Mouse (Mus musculus) brown adipose tissue, adult 24 weeks (tissue): ENCODE data around the gene Pip5k1c. TPM values are rescaled to one million over a fixed set of nuclear protein-coding genes. Genes with fewer than 3 reads are reported as not detected.

ENCODE experiments used
- H3K27ac ChIP-seq: fragments of 200-500 bp; replicated peaks from 2 replicates; pipeline ENCODE4 v1.5.1; 2012; ENCODE audit warnings: low read depth, mild to moderate bottlenecking, low read length
- H3K4me1 ChIP-seq: fragments of 200-500 bp; 2 replicates; pipeline ENCODE4 v1.6.1; 2012; ENCODE audit warnings: low read length, mixed read lengths; ENCODE audit not compliant: control insufficient read depth, insufficient read depth, insufficient read length
- H3K4me3 ChIP-seq: fragments of 200-500 bp; 2 replicates; pipeline ENCODE4 v1.5.1; 2012; ENCODE audit warnings: low read depth, mild to moderate bottlenecking, low read length, moderate library complexity; ENCODE audit not compliant: insufficient read depth
- polyA plus RNA-seq: library from polyadenylated mRNA; stranded (reverse); fragments of >200 nt; gene quantifications from 2 replicates; pipeline ENCODE4 v1.2.4, GENCODE M21; 2012; ENCODE audit not compliant: missing spikeins, insufficient read depth, insufficient read length

The Pip5k1c gene
- polyA plus RNA-seq, 1 experiment = 12.4 TPM

DNA sequence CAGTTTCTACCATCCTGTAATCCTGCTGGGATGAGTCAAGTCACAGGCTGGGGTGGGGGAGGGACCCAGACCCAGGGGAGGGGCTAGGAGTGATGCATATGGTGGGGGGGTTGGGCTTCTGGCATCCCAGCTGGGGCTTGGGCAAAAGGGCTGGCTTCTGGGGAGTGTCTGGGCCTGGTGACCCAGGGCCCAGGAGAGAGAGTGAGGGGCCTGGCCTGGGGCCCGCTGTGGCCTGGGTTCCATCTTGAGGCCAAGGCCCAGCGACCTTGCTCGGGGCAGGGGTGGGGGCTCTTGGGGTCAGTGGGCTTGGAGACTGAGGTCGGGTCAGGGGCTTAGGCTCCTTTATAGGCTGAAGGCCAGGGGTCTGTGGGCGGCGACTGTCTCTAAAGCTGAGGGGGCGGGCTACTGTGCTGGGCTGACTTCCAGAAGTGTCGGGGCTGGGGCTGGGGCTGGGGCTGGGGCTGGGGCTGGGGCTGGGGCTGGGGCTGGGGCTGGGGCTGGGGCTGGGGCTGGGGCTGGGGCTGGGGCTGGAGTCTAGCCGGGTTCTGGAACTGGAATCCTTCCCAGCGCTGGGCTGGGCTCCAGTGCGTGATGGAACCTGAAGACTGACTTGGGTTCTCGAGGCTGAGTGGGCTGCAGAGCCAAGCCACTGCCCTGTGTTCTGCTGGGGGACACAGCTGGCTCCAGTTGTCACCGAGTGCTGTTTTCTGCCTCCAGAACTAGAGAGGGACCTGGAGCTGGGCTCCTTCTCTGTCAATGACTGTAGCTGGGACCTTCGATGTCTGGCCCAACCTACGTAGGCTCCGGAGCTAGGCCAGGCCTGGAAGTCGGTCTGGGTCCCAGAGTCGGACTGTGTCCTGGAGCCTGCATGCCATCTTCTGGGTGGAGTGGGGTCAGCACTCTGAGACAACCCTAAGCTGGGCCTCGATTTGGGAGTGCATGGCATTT, 42.9 kb downstream of the Pip5k1c start:
- Histone ChIP-seq H3K4me1 (no peaks in the 10 kb centered on the region), H3K4me3 (no peak overlapping the region), H3K27ac (no peak overlapping the region)

DNA sequence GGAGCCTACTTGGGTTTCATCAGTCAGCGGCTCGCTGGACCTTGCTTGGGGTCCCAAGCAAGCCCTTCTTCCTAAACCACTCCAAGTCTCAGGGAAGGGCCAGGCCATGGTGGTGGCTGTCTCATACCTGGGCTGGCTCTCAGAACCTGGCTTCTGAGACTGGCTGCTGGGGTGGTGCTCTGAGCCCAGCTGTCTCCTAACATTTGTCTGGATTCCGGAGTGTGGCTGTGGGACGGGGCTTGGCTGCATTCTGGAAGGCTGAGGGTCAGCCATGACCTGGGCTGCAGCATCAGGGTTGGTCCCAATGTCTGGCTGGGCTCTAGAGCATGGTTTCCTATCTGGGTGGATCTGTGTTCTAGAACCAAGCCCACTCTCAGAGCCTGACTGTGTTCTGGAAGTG, 43.8 kb downstream of the Pip5k1c start:
- Histone ChIP-seq H3K4me1 (no peaks in the 10 kb centered on the region), H3K27ac (no peak overlapping the region), H3K4me3 (no peak overlapping the region)

DNA sequence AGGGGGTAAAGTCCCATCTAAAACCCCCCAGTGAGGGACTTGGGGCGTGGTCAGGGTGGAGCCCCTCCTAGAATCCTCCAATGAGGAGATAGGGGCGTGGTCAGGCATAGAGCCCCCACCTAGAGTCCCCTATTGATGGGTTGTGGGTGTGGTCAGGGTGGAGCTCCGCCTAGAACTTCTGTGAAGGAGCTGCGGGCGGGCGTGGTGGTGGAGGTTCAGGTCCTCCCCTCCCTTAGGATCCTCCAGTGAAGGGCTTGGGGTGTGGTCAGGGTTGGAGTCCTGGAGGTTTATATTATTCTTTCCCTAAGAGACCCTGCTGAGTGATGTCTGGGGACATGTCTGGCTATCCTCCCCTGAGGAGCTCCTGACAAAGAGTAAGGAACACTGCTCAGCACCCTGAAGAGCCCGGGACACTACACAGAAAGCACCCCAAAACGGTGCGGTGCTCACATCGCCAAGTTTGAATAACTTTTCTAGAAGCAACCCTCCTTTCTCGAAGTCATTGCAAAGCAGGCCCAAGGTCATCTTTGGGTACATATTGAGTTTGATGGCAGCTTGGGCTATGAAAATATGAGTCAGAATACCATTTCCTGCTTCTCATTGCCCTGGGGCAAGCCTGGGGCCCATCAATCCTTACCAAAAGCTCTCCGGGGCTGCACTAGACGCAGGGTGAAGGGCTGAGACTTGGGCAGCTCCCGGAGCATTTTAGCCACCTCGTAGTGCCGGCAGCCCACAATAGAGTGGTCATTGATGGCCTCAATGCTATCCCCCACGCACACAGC, 48.0 kb downstream of the Pip5k1c start:
- Histone ChIP-seq H3K27ac (no peak overlapping the region), H3K4me3 (no peak overlapping the region), H3K4me1 (no peaks in the 10 kb centered on the region)

DNA sequence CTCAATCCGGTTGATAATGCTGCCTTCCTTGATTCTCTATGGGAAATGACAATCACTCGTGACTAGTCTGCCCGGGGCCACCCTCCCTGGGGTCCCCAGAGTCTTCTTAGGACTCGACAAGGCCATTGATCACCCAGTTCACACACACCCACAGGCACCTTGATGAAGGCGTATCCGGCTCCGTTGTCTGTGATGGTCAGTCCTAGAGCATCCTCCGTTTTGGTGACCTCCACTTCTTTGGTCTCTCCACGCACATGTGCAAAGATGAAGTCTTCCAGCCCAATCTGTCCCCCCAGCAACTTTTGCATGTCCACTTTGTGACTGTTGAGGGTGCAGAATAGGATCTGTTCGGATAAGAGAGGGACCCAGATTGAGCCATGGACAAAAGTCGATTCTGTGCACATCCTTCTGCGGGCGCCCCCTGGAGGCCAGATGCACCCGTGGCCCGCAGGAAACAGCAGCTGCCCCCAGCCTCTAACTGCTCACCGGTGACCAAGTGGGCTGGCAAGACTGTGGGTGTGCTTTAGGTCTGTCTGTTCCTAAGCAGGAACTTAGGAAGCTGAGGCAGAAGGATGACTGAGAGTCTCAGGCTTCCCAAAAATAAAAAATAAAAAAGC, 48.7 kb downstream of the Pip5k1c start:
- Histone ChIP-seq H3K27ac (no peak overlapping the region), H3K4me1 (no peaks in the 10 kb centered on the region), H3K4me3 (no peak overlapping the region)

DNA sequence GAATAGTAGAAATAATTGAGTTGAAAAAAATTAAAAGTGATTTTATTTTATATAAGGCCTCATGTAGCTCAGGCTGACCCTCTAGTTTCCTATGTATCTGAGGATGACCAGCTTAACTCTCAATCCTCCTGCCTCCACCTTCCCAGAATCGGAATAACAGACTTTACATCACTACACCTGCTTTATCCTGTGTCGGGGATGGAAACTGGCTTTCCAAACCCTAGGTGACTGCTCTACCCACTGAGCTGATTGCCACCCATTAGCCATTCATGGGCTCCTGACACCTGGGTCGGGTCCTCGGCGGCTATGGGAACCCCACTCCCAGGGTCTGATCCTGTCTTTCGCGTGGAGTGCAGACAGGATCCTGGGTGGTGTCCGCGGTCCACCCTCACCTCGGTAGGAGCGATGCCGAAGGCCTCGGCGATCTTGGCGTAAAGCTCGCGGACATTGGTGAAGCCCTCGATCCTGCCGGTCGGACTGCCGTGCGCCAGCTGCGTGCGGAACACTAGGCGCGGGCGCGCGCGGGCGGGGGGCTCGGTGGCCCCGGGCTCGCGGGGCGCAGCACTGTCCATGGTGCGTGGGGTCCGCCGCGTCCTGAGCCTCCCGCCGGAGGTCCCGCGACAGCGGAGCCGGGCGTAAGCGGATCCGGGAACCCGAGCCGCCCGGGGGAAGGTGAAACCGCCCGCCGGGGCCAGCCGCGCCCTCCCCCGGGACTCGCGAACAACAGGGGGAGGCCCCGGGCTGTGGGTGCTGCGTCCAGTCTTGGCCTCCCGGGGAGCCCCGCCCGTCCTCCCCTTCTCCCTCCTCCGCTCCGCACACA, 50.1 kb downstream of the Pip5k1c start, which contains the start of gene Gipc3:
Gene Gipc3, minus strand, starts transcription at position 581 of the 820 bp plus-strand sequence.
- Histone ChIP-seq H3K4me3 (peak within 1 kb of the TSS; percentile 63), H3K27ac (no peak within 1 kb of the TSS), H3K4me1 (no peaks in the 10 kb centered on the region; the same call in 1 of the 2 replicates)

DNA sequence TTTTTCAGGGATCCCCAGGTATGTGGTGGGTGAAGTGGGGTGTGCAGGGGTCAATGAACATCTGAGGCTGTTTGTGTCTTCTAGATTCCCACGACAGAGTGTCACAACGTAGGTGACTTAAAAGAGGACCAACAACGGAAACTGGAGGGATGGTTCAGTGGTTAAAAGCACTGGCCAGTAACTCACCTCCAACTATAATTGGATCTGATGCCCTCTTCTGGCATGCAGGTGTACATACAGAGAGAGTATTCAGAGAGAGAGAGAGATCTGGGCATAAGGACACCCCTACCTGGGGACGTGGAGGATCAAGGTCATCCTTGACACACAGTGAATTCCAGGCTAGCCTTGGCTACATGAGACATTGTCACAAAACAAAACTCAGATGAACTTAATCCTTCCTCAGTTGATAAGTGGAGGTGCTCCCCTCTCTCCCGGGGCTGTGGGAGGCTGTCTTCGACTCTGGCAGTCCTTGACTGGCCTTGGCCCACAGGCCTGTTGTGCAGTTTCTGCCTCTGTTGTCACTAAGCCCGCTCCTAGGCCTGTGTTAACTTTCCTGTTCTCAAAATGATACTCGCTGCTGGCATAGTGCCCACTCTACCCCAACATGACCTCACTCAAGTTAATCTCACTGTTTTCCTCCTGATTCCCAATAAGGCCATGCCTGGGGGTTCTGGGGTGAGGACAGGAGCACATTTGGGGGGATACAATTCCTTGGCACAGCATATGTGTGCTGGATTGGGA, 51.8 kb downstream of the Pip5k1c start:
- no peak overlapping the region for H3K27ac ChIP-seq
- H3K4me1 ChIP-seq = peaks cover 2% of the 10 kb centered on the region; the same call in 1 of the 2 replicates
- no peak overlapping the region for H3K4me3 ChIP-seq

DNA sequence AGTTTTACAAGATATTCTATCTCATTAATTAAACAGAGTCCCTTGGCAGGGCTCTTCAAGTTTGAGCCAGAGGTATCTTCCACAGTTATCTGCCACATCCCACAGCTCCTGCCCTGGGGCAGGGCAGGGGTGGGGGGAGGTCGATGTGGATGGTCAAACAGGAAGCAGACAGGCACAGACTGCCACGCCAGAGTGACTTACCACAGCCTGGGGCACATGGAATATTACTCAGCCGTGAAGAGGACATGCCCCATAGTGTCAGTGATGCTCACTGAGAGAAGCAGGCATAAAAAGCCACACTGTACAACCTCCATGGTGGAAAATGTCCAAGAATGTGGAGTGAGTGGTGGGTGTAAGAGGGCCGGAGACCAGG, 52.4 kb downstream of the Pip5k1c start:
- Histone ChIP-seq H3K27ac (no peak overlapping the region), H3K4me3 (no peak overlapping the region), H3K4me1 (peaks cover 3% of the 10 kb centered on the region; the same call in 1 of the 2 replicates)

DNA sequence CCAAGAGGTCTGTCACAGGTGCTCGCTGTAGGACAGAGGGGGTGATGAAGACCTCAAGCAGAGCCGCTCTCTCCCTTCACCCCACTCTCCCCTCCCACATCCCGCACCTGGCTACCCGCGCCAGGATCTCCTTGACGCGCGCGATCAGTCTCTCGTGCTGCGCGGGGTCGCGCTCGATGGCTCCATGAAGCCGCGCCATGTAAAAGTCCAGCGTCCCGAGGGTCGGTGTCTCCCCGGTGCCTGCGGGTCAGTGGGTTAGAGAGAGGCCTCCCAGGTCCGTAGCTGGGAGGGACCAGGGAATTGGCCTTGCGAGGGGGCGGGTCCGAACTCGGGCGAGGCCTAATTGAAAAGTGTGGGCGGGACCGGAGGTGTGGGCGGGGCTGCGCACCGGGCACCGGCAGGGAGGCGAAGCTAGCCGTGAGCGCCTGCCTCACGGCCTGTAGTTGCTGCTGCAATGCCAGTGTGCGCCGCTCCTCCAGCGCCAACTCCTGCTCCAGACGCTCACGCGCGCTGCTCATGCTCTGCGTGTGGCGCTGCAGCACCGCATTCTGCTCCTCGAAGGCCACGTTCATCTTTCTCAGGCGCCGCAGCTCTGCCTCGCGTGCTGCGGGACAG, 53.8 kb downstream of the Pip5k1c start:
- Histone ChIP-seq H3K4me1 (peaks cover 3% of the 10 kb centered on the region; the same call in 1 of the 2 replicates), H3K27ac (no peak overlapping the region), H3K4me3 (peak overlapping the region; percentile 34)

DNA sequence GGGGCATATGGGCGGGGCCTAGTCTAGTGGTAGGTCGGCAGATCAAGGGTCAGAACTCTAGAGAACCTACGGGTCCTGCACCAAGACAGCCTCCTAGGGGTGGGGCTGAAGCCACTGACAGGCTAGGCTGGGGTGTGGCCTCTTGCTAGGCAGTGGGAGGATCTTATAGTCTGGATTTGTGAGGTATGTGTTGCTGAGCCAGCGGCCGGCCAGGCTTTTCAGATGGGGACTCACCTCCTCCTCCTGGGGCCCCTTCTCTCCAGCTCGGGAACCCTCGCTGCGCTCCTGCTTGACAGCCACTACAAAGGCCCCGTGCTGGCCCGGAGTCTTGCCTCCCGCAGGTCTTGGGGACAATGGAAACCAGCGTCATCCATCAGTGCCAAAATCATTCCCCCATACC, 56.4 kb downstream of the Pip5k1c start:
- Histone ChIP-seq H3K4me1 (peaks cover 3% of the 10 kb centered on the region; the same call in 1 of the 2 replicates), H3K27ac (no peak overlapping the region), H3K4me3 (peak overlapping the region; percentile 89)

DNA sequence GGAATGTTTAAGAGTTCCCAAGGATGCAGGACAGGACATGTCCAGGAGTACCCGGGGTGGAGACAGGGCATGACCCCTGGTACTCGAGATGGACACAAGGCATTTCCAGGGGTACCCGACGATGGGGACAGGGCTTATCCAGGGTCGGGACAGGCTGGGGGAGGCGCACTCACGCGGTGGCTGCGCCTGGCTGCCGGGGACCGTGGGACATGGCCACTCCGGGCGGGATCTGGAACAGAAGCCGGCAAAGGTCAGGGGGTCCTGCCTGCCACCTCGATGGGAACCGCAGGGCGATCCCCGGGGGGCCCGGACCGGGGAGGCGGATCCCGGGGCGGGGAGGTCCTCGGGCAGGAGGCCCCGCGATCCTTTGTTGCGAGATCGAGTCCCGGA, 57.2 kb downstream of the Pip5k1c start:
- H3K4me1 ChIP-seq = peaks cover 3% of the 10 kb centered on the region; the same call in 1 of the 2 replicates
- peak overlapping the region; percentile 89 for H3K4me3 ChIP-seq
- H3K27ac ChIP-seq = peak overlapping the region; percentile 67

DNA sequence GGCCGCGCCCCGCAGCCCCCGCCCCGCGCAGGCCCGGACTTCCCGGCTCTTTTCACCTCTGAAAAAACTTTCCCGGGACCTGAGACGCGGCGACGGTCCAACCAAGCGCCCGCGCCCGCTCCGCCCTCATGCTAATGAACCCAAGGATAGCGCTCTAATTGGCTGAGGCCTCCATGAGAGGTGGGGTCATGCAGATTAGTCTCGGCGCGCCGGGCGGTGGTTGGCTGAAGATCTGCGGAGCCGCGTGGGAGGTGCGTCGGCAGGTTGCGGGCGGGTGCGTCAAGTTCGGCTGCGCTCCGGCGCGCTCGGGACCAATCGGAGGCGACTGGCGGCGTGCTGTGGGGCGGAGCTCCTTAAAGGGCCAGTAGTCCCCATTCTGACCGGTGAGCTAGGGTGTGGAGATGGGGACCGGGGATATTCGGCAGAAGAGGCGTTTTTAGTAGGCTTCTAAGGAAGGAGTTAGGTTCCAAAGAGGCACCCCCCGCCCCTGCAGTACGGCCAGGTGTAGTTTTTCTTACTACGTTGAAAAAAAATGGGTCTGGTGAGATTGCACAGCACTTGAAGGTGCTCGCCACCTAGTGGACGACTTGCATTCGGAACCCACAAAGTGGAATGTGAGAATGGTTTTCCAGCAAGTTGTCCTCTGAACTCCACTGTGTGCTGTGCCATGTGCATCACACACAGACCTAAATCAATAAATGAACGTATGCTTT, 57.7 kb downstream of the Pip5k1c start, which contains the start of gene Hmg20b:
Gene Hmg20b, minus strand, starts transcription at position 130 of the 713 bp plus-strand sequence.
- H3K27ac ChIP-seq = peak within 1 kb of the TSS; percentile 67
- peaks cover 3% of the 10 kb centered on the region; the same call in 1 of the 2 replicates for H3K4me1 ChIP-seq
- peak within 1 kb of the TSS; percentile 89 for H3K4me3 ChIP-seq

DNA sequence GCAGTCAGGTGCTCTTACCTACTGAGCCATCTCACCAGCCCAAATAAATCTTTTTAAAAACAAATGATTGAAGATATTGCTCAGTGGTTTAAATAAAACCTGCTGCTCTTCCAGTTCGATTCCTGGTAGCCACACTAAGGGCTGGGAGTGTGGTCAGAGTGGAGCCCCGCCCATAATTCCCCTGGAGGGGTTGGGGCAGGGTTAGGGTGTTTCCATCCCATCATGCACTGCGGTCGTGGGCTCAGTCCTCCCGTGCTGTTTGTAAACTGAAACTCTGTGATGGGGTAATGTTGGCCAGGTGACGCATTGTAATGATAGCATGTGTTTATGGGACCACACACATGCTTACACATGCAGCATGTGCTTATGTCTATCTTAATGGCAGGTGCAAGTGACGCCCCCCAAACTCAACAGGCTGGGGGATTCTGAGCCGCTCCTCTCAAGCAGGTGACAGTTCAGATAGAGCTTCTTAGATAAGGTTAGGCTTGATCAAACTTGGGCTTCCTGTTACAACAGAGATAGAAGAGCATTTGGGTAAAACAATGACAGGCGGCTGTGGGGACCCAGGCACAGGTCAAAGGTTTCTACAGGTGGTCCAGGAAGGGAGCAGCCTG, 59.0 kb downstream of the Pip5k1c start:
- Histone ChIP-seq H3K27ac (no peak overlapping the region), H3K4me3 (no peak overlapping the region), H3K4me1 (peaks cover 6% of the 10 kb centered on the region)
